Mouse (Mus musculus): ENCODE measurements around the gene Napepld.
A peak's percentile ranks its signal among the peaks of the same experiment; 100 is the strongest.
"Not testable (repeated sequence)": the region's sequence is repeated elsewhere in the genome, so short reads cannot be mapped to it uniquely, and the experiment has no call there.

Napepld gene

GRCm38 (mm10) chr5:21706546-21706945 lies 5.3 kb upstream of the Napepld start:
- no peak for DNase-seq (ENCODE audit: low read depth, low spot score)

GRCm38 (mm10) chr5:21703708-21704107 lies 2.5 kb upstream of the Napepld start:
- no peak for DNase-seq (ENCODE audit: low read depth, low spot score)

GRCm38 (mm10) chr5:21702873-21703475 lies 1.8 kb upstream of the Napepld start:
- DNase-seq (ENCODE audit: low read depth, low spot score), result no peak

- DNase-seq (ENCODE audit: low read depth, low spot score), result no peak
Measured at GRCm38 (mm10) chr5:21702009-21702364, 791 bp upstream of the Napepld start.

DNA sequence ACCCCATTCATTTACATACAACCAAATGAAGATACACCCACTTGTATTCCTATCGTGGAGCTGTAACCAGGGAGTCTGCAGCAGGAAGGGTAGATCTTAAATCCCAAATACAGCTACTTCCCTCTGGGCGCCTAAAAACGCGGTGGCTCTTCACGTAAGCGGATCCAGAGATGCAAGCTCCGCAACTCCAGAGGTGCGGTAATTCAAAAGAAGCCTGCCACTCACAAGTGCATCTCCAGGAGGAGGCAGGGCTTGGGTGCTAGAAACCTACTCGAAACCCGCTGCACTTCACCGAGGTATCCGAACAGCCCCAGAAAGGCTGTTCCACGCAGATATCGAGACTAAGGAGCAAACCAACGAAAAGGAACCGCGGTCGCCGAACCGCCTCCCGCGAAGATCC lies 262 bp downstream of the Napepld start:
- no peak for DNase-seq (ENCODE audit: low read depth, low spot score)

DNA sequence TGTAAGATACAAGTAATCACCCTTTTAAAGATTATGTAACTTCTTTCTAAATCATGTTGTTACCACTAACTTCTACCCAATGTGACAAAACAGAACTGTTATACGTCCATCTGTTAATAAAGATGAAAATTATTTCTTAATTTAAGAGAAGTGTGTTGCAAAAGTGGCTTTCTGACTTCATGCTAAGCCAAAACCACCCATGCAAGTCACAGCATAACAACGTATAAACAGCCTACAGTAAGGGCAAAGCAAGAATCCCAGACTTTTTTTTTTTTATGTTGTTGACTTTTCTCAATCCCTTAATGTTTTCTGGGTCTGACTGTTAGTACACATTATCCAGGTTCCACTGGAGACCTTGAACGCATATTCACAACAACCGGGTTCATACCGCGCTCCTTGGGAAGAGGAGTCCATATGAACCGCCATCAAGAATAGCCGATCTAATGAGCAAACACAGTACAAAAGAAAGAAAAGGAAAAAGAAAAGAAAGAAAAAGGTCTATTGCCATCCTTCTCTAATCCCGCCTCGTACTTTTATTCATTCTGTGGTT lies 849 bp downstream of the Napepld start:
- no peak for DNase-seq (ENCODE audit: low read depth, low spot score)

- DNase-seq (ENCODE audit: low read depth, low spot score), result not testable (repeated sequence)
Measured at GRCm38 (mm10) chr5:21699555-21699954, 1.6 kb downstream of the Napepld start.

GRCm38 (mm10) chr5:21694854-21695490 lies 6.2 kb downstream of the Napepld start:
- no peak for DNase-seq (ENCODE audit: low read depth, low spot score)

DNA sequence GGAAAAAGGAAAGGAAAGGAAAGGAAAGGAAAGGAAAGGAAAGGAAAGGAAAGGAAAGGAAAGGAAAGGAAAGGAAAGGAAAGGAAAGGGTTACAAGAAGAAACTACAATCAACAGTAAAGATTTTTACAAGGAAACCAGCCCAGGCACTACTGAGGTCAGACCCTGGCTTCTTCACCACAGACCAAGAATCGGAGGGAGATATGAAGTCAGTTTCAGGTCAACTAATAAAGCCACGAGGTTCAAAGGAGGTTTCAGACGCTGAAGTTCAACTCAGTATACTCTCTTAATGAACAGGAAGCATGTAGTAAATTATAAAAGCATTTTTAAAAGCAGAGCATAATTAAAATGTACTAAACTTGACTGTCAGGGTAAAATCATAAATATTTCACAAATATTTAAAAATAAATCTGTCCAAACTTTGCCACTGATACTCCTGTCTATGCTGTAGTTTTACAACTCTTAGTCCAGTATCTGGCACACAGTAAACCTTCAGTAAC lies 7.8 kb downstream of the Napepld start:
- DNase-seq (ENCODE audit: low read depth, low spot score), result no peak

GRCm38 (mm10) chr5:21692230-21692629 lies 9.0 kb downstream of the Napepld start:
- DNase-seq (ENCODE audit: low read depth, low spot score), result no peak

- DNase-seq (ENCODE audit: low read depth, low spot score), result no peak
Measured at GRCm38 (mm10) chr5:21687042-21687441, 14.2 kb downstream of the Napepld start.

DNA sequence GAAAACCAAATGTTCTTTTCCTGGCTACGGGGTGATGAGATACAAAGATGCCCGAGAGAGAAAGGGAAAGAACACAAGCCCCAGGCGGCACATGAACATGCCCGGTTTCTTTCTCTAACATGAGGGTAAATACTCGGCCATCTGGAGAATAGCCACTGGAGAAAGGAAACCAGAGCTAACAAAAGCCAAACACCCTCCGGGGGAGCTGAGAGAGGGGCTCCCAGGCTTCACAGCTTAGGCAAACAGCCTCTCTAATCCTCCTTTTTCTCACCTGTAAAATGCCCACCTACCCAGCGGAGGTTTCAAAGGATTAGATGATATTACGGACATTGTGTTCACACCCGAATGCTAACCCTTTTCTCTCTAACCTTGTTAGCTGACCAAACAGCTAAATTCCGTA lies 16.2 kb downstream of the Napepld start:
- DNase-seq (ENCODE audit: low read depth, low spot score), result no peak

GRCm38 (mm10) chr5:21683811-21684210 lies 17.4 kb downstream of the Napepld start:
- DNase-seq (ENCODE audit: low read depth, low spot score), result no peak

DNA sequence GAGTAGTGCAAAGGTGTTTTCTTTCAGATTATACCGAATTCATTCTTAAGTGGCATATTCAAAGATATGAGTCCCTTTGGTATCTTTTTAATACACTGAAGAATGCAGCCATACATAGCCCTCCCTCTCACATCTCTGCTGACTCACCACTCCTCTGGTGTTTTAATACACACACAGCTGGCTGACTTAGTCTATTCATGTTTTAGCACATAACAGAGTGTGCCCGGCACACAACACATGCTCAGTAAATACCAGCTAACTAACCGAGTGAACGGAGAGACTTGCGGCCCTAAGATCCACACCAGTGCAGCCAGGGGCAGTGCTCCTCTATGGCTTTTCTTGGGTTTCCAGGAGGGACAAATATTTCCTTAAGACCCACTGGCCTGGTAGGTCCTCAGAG lies 20.3 kb downstream of the Napepld start:
- no peak for DNase-seq (ENCODE audit: low read depth, low spot score)

- no peak for DNase-seq (ENCODE audit: low read depth, low spot score)
Measured at GRCm38 (mm10) chr5:21680029-21680428, 21.2 kb downstream of the Napepld start.

DNA sequence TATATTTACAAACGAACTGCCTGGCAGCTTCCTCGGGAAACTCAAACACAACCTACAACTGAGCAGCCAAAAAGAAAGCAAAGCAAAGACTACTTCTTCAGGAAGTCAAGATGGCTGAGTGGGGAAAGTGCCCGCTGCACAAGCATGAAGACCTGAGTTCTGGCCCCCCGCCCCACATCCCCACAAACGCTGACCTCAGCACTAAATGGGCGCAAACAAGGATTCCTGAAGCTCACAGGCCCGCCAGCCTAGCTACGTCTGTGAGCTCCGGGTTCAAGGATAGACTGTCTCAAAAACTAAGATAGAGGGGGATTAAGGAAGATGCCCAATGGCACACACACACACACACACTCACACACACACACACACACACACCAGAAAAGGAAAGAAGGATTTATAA lies 22.8 kb downstream of the Napepld start:
- no peak for DNase-seq (ENCODE audit: low read depth, low spot score)

- no peak for DNase-seq (ENCODE audit: low read depth, low spot score)
Measured at GRCm38 (mm10) chr5:21677939-21678338, 23.3 kb downstream of the Napepld start.

- DNase-seq (ENCODE audit: low read depth, low spot score), result no peak
Measured at GRCm38 (mm10) chr5:21675494-21675893, 25.7 kb downstream of the Napepld start.

DNA sequence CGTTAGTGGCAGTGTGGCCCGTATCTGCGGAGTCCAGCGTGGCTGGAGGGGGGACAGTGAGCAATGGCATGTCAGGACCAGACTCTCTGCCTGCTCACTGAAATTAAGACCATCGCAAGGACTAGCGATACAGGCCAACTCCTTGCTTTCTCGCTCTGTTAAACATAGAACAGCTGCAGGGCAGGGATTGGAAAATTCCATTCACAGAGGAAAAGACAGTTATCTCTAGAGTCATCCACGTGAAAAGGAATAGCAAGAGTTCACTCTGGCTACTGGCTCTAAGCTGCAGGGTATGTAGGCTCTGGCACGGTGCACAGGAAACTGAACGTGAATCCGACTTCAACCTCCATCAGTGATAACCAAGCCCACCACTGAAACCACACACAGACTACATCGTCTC lies 26.2 kb downstream of the Napepld start:
- DNase-seq (ENCODE audit: low read depth, low spot score), result no peak

GRCm38 (mm10) chr5:21673742-21674141 lies 27.5 kb downstream of the Napepld start:
- no peak for DNase-seq (ENCODE audit: low read depth, low spot score)

GRCm38 (mm10) chr5:21672812-21673635 lies 28.2 kb downstream of the Napepld start:
- peak; percentile 45 for DNase-seq (ENCODE audit: low read depth, low spot score)

DNA sequence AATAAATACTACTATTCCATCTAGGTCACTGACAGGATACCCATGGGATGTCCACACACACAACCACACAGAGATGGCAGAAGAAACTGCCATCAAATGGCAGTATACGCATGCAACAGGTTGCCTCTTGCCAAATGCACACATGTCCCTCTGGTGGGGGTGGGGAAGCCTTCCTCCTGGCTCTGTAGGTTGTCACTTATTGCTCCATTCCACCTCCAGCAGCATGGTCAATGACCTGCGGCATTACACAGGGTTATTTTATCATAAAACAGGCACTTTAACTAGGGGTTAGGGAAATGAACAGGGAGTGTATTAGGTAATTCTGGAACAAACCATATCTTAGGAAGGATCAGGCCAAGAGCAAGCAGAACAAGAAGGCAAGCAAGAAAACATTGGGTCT lies 31.9 kb downstream of the Napepld start:
- DNase-seq (ENCODE audit: low read depth, low spot score), result no peak
